Mouse (Mus musculus): ENCODE results near the gene Tmem150b.

DNA sequence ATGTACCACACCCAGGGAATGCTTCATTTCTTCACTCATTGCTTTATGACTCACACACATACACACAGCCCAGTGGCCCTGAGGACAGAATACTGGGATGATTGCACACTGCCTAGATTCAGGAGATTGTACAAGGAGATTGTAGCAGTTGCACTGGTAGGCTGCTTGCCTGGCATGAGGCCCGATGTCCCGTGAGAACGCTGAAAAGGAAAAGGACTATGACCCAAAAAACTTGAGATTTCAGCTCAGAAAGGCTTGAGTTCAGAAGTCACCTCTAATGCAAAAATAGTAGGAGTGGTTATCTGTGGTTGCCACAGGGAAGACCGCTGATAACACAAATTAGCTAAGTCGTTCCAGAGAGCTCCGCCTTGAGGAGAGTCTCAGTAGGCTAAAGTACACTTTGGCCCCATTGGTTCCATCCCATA lies 7.9 kb upstream of the Tmem150b start:
- TF ChIP-seq POLR2A (IDR thresholded peaks at IDR 0.05; ENCODE audit: insufficient read length, low read depth) (no peak), REST (IDR thresholded peaks at IDR 0.05; ENCODE audit: insufficient read depth, insufficient read length) (no peak), MAX (IDR thresholded peaks at IDR 0.05; ENCODE audit: low read depth) (no peak), USF1 (IDR thresholded peaks at IDR 0.05; ENCODE audit: low read depth) (no peak), CEBPB (IDR thresholded peaks at IDR 0.05; ENCODE audit: insufficient read depth, poor library complexity, severe bottlenecking) (no peak), MYOD1 (IDR thresholded peaks at IDR 0.05; ENCODE audit: control insufficient read depth in 1 of 3, insufficient read length in 2 of 3, low read depth in 2 of 3) (no peak), POLR2AphosphoS2 (IDR thresholded peaks at IDR 0.05; ENCODE audit: insufficient read length, low read depth) (no peak), E2F4 (IDR thresholded peaks at IDR 0.05; ENCODE audit: insufficient read depth) (no peak), TCF3 (IDR thresholded peaks at IDR 0.05; ENCODE audit: insufficient read length, low read depth) (no peak)
